Mouse (Mus musculus) hindlimb bud, embryonic 11.5 days (tissue): ENCODE data around the gene Prr5.

Experiments
- DNase-seq: peaks from one replicate; pipeline ENCODE4 v3.0.0-alpha.2; 2012; ENCODE audit warnings: low read depth, low spot score; ENCODE audit errors: extremely low spot score

The Prr5 gene

DNA sequence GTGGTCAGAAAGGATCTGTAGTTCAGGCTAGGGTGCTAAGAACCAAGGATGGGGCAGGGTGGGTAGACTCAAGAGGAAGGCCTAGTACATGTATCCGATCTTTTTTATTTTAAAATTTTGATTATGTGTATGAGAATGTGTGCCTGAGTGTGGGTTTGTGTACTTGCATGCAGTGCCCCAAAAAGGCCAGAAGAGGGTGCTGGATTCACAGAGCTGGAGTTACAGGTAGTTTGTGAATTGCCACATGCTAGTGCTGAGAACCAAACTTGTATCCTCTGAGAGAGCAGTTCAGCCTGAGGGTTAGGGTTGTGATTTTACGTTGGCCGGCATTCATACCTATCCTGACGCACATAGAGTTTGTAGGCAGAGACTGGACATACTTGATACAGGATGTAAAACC, 9.7 kb downstream of the Prr5 start:
- no peak for DNase-seq

DNA sequence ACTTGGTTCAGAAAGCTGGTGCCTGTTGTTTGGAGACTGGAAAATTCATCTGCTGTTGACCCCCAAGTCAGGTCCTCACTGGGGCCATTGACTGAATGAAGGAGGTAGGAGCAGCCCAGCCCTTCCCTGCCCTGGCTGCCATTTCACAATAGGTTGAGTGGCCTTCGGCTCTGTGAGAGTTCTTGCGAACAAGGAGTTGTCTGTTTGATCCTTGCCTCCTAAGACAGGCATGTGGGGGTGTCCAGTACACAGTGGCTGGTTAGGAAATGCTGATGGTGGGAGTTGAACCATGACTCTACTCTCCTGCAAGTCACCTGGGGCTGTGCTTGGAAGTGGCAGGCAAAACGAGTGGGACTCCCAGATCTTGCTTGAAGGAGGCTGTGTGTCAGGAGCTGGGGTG, 10.4 kb downstream of the Prr5 start:
- DNase-seq, result no peak

DNA sequence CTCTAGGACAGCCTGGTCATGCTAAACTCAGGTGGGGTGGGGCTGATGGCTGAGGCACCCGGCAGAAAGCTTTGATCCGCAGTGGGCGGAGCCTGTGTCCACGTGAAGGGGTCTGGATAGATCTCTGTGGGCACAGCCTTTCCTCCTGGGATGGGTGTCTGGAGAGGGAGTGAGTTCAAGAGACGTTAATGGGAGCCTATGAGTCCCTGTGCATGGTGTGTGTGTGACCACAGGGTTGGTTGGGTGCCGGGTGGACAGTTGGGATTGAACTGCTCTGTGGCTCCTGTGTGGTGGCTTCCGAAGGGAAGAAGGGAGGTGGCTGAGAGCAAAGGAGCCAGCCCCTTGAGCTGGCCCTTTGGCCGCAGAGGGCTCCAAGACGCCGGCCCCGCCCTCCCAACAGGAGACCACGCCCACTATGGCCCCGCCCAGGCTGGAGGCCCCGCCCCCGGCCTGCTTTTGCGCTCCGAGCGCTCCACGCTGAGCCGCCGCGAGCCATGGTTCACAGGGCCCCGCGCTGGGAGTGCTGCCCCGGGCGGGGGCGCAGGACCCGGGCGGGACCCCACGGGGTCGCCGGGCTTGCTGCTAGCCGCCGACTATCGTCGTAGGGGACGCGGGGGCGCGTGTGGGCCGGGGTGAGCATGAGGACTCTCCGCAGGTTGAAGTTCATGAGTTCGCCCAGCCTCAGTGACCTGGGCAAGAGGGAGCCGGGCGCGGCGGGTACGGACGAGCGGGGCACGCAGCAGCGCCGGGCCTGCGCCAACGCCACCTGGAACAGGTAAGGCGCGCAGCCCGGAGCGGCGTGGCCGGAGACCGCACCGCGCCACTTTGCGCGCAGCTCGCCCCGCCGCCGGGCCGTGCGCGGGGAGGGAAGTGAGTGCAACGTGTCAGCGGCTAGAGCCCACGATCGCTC, 11.4 kb downstream of the Prr5 start:
- DNase-seq, result no peak

DNA sequence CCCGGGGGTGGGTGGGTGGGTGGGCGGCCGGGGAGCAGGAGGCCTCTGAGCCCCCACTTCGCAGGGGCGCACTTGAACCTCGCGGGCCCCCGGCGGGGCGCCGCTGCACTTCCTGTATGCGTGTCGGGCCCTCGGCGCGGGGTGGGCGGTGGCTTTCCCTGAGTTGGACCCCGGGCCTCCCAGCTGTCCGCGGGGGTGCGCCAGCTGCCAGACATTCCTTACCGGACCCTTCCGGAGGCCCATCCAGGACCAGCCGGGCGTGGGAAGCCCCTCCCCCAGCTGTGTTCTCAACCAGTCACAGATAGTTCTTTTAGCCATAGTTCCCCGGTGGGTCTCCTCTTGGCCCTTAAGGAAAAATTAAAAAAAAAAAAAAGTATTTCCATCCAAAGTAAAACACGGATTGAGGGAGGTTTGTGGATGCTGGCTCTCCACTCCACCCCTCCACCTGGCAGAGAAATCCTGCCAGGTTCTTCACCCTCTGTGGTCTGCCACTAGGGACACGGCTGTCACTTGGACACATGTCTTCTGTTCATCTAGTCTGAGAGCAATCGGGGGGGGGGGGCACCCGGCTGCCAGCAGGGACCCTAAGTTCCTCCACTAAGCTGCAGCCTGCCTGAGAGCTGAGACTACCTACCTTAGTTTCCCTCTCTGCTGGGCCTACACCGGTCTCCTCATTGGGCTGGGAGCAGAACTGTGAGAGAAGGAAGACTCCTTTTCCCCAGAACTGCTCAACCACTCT, 12.2 kb downstream of the Prr5 start:
- DNase-seq, result no peak

DNA sequence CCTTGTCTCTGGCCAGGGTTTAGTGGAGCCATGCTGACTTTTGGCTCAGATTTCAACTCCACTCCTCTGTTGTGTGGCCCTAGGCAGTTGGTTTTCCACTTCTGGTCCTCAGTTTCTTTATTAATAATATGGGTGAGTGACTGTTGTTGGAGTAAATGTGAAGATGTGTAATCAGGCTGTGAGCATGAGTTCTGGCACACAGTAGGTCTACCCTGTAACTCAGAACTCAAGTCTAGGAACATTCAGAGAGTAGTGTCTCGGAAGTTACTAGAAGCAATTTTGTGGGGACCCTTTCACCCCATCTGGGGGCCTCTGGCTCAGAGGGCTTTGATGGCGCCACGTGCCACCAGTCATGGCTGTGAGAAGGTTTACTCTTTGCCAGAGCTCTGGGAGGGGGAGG, 12.8 kb downstream of the Prr5 start:
- no peak for DNase-seq

DNA sequence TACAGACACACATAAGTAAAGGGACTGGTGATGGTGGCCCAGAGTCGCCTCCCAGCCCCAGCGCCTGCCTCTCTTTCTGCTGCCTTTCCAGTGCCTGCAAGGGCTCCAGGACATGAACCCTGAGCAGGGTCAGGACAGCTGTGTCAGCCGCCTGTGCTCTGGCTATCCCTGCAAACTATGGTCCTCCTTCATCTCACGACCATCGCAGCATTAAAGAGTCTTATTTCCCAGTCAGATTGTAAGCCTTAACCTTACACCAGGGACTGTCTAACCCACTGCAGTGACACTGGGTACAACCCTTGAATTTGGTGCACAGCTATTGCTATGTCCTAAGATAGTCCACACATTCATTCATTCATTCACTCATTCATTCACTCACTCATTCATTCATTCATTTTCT, 13.4 kb downstream of the Prr5 start:
- DNase-seq, result no peak

DNA sequence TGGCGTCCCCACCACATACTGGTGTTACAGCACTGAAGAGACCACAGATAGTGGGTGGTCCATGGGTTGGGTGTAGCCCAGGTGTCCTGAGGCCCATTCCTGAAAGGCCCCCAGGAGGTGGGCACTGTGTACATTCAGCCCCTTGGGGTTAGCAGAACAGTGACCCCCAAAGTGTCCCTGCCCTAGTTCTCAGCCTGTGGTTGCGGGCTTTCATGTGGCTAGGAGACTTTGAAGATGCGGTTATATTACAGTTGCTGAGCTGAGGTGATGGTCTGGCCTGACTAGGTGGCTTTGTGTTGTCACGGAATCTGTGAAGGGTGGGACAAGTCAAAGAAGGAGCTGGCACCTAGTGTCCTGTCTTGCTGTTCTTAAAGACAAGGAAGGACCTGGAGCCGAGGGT, 15.1 kb downstream of the Prr5 start:
- no peak for DNase-seq

DNA sequence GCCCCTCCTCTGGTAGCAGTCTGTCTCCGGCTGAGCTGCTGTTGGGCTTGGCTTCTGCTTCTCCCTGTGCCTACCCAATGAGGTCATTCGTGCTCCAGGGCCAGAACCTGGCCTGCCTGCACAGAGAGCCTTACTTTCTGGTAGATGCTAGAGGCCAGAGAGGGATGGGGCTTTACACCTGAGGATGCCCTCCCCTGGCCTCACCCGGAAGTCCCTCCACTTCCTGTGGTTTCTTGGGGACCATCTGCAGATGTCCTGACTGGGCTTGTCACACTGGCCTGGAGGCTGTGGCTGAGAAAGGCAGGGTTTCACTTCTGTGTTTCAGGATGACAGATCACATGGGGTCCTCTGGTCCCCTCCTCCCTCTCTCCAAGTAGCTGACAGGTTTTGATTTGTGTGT, 16.0 kb downstream of the Prr5 start:
- no peak for DNase-seq

DNA sequence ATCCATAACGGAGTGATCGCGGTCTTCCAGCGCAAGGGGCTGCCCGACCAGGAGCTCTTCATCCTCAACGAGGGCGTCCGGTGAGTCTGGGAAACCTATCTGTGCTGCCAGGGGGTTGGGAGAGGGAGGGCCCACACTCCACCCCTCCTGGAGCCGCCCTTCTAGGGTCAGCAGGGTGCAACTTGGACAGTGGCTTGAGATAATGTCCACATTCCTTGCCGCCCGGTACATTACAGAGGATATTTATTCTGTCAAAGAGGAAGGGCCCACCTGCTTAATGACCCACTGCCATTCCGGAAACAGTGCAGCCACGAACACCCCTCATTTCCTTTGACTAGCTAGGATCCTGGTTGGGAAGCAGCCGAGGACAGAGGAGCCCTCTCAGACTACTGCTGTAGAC, 18.5 kb downstream of the Prr5 start:
- no peak for DNase-seq

DNA sequence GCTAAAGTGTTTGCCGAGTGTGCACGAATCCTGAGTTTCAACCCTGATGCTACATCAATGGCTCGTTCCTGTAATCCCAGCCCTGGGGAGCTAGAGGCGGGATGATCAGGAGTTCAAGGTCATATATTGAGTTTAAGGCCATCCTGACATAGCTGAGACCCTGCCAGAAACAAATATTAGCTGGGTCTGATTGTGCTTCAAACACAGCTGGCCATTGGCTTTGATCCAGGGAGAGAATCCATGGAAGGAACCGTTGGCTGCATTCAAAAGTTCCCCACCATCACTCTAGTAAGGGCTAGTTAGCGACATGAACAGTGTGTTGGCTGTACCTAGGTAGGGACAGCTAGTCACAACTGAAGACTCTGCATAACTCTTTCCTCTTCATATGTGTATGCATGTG, 19.9 kb downstream of the Prr5 start:
- no peak for DNase-seq

DNA sequence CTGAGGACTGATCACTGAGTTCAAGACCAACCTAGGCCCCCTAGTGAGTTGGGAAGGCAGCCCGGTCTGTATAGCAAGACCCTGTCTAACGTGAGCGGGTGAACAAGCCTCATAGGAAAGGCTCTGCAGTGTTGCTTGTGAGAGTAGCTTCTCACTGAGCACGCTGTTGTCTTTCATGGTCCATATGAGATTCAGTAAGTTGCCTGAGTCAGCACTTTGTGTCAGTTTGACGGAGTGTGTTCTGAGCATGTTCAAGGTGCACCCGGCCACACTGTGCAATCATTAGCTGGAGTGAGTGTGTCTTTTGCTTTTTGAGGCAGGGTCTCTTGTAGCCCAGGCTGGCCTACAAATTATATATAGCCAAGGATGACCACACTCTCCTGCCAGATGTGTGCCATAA, 22.1 kb downstream of the Prr5 start:
- no peak for DNase-seq

DNA sequence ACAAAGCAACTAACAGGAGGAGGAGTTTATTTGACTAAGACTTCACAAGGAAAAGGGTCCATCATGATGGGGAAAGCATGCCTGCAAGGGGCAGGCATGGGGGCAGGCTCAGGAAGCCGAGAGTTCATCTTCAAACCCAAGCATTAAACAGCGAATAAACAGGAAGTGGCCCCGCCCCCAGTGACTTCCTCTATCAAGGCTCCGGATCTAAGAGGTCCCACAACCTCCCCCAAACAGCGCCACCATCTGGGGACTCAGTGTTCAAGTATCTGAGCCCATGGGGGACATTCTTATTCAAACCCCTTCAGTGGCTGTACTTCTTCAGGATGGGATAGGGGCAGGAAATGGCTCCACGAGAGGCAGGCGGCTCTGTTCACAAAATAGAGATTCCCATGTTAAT, 23.2 kb downstream of the Prr5 start:
- DNase-seq, result no peak

DNA sequence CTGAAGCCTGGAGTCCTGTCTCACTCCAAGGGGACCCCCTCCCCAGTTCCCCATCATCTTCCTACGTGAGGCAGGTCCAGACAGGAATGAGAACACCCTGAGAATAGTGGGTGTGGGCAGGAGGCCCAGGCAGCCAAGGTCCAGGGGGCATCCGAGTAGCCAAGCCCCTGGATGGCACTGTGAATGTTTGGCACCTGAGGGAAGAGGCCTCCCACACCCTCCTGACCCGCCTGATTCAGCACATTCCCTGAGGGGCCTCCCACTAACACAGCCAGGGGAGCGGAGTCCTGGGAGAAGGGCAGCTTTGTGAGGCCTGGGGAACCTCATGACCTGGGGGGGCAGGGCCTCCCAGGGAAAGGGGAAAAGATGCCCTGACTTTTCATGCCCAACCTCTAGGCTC, 26.6 kb downstream of the Prr5 start:
- DNase-seq, result no peak

DNA sequence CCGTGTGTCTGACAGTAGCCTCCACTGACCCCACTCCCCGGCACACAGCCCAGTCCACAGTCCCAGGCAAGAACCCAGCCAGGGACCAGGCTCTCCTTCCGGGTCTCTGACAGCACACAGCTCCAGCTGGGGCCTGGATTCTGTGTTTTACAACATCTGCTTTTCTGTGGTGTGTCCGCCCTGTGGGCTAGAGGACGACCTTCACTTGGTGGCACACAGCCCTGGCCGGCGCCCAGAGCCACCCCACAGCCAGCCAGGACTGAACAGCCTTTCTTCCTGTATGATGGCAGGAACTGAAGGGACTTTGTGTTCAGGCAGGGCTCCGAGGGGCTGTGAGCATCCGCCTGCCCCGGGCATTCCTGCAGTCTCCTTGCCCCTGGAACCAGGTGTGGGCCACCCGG, 28.2 kb downstream of the Prr5 start:
- DNase-seq, result no peak

DNA sequence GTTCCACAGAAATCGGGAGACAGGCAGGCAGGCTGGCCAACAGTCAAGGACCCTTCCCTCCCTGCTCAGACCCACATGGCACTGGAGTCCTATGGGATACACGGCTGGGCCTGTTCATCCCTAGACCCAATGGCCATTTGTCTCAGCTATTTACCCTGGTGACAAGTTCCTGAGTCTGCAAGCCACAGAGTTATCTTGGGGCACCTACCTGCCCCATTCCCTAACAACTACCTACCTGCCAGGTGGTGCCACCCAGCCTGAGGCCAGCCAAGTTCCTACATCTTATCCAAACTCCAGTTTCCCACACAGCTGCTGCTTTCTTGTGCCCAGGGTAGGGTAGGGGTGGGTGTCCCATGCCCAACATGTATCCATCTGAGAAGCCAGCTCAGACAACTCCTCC, 28.8 kb downstream of the Prr5 start:
- DNase-seq, result no peak

DNA sequence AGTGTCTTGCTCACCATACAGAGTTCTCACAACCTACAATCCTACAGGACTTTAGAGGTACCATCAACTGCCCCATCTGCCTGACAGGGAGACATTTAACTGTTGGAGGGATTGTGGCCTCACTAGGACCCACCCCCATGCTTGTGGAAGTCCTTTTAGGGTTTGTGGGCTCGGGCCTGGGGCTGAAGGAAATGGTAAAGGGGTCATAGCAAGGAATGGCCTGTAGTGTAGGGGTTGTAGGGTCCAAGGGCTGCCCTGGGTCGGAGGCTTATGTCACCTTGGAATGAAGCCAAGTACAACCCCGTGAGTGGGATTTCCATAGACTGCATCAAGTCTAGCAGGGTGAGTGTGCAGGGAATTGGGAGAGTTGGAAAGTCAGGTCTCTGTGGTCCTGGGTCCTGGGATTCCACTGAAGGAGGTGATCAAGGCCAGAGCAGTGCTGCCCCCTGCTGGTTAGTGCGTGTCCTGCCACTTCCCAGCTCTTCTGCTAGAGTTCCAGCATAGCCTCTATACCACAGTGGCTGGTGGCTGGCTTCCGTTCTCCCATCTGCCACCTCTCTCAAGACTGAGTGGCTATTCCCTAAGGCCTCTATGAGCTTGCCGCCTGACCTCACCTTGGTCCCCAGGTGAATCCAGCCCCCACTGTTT, 30.9 kb downstream of the Prr5 start:
- no peak for DNase-seq

DNA sequence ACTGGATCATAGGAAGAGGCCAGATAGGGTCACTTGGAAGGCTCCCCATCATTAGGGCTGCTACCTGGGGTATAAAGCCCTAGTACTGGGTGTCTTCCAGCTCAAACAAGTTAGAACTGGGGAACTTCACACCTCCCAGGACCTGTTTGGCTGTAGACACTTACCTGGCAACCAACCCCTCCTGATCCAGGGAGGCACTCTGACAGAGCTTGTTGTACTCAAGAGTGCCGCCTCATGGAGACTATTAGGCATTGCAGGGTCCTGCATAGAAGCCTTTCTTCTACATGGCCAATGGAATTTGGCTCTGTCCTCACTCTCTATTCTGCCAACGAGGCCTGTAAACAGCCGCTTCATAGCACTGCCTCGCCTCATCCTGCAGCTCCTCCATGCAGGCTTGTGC, 32.5 kb downstream of the Prr5 start:
- DNase-seq, result no peak

DNA sequence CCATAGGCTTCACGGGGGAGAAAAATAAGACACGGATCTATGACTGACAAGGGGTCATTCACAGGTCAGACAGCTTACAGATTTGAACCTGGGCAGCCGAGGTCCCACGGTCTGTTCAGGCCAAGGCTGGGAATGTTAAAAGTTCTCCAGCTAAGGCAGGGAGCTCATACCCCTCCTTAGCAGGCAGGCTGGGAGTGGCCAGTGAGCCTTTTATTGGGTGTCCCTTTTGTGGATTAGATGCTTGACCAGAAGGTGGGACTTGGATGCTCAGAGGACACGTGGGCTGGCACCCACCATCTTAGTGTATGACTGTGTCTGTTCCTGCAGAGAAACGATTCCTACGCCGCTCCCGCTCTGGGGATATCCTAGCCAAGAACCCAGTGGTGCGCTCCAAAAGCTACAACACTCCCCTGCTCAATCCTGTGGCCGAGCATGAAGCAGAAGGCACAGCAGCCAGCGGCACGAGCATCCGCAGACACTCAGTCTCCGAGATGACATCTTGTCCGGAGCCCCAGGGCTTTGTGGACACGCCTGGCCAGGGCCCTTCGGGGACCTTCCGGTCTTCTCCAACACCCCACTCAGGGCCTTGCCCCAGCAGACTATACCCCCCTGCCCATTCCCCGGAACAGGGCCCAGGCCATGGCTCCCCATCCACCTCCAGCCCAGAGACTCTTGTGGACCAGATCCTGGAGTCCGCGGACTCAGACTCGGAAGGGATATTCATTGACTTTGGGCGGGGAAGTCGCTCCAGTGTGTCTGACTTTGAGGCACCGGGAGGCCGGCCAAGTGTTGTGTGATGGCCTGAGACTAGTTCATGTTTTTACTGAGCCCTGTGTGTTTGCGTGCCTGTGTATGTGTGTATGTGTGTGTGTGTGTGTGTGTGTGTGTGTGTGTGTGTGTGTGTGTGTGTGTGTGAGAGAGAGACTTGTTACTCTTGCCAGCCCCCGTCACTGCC, 33.2 kb downstream of the Prr5 start:
- no peak for DNase-seq

DNA sequence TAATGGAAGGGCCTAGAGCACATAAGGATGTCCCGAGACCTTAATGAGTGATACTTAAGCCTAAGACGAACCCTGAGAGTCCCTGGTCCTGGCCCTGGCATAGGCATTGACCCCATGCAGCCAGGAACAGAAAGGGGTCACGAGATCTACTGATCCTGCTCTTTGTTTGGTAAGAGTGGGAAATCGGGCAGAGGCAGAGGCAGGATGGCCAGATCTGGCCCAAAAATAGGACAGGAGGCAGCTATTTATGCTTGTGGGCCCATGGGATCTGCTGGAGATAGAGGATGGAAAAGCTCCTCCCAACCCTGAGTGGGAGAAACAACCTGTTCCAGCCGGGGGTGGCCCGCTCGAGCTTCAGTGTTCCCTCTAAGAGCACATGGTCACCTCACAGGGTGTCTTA, 34.6 kb downstream of the Prr5 start:
- no peak for DNase-seq

DNA sequence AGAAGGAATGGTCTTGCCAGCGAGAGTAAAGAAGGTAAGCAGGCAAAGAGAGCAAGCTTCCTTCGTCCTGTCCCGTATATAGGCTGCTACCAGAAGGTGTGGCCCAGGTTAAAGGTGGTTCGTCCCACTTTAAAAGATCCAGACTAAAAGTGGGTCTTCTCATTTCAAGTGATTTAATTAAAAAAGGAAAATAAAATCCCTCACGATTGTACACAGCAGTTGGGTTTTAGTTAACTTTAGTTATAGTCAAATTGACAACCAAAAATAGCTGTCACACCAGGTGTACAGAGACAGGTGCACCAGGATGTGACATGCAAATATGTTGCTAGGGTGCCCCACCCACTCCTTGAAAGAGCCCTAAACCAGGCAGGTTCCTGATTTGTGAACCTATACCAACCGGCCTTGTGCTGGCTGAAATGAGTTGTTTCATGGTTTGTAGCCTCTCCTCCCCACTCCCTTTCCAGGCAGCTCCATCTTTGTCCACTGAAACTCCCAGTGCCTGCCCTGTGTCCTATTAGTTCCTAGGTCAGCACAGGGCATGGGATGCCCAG, 36.0 kb downstream of the Prr5 start:
- DNase-seq, result no peak
